Mouse (Mus musculus): ENCODE measurements around the gene Taar7b. TPM values are rescaled to one million over a fixed set of nuclear protein-coding genes. Genes with fewer than 3 reads are reported as not detected.

Taar7b gene
- total RNA-seq, 2 experiments from 2014 or later, result not detected

- no peak overlapping the region for H3K27ac ChIP-seq
- intact Hi-C loops (cut with DNase I), result no loop called here
- TF ChIP-seq CTCF (IDR thresholded peaks at IDR 0.05), result no peak
- no peak for DNase-seq (ENCODE audit: extremely low spot score in 1 of 2, low spot score in 2 of 2)
- no peak overlapping the region for H3K4me3 ChIP-seq
Measured at GRCm38 (mm10) chr10:23986419-23986818, 13.3 kb upstream of the Taar7b start.

DNA sequence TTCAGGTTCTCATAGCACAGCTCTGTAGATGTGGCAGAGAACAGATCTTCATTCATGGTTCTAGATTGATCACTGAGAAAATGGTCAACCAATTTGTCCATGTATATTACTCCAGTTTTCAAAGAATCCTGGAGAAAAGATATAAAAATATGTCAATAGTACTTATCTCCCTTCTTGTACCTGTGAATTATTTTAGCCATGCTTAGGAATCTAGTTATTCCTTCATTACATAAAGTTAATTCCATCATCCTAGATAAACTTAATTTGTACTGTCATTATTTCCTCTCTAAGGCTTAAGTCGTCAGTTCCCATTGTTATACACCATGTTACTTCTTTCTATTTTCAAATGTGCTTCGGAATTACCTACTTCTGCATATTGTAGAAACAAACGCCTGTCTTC is 6.4 kb upstream of the Taar7b start, which contains the start of gene Taar7a:
Gene Taar7a (minus strand): TSS at position 101 of the 400 bp plus-strand sequence.
- Histone ChIP-seq H3K4me3 (no peak within 1 kb of the TSS), H3K27ac (no peak within 1 kb of the TSS)
- no peak for TF ChIP-seq CTCF (IDR thresholded peaks at IDR 0.05)
- no peak for DNase-seq (ENCODE audit: extremely low spot score in 1 of 2, low spot score in 2 of 2)
- intact Hi-C loops (cut with DNase I), result no loop called here

DNA sequence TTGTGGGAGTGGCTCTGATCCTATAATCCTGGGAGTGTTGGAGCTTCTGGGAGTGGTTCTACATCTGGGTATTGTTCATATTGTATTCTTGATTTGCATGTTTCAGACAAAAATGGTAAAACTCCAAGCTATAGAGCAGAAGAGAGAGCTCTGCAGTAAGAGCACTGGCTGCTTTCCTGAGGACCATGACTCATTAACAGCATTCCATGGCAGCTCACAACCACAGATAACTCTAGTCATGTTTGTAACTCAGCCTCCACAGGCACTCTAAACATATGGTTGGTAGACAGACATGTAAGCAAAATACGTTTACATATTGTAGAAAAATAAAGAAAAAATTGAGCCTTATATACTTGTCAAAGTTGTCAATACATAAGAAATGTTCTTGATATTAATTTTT is 6.7 kb downstream of the Taar7b start:
- intact Hi-C loops (cut with DNase I), result no loop called here
- DNase-seq (ENCODE audit: extremely low spot score in 1 of 2, low spot score in 2 of 2), result no peak
- TF ChIP-seq CTCF (IDR thresholded peaks at IDR 0.05), result no peak
- no peak overlapping the region for H3K4me3 ChIP-seq
- no peak overlapping the region for H3K27ac ChIP-seq

DNA sequence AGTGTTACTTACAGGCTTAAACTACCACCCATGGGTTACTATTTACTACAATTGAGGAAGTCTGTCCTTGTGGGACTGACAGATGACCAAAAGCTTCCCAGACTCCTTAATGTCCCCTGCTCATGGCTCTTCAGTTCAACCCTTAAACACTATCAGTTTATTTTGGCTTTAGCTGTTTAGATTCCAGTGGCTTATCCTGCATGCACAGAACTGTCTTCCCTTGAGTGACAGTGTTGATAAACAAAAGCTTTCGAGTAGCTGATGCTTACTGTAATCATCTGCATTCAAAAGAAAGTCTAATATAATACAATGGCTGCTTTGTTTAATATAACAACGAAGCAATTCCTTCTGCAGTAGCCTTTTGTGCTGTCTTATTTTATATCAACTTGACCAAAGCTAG is 7.3 kb downstream of the Taar7b start:
- no peak overlapping the region for H3K27ac ChIP-seq
- intact Hi-C loops (cut with DNase I), result no loop called here
- TF ChIP-seq CTCF (IDR thresholded peaks at IDR 0.05), result no peak
- H3K4me3 ChIP-seq, result no peak overlapping the region
- no peak for DNase-seq (ENCODE audit: extremely low spot score in 1 of 2, low spot score in 2 of 2)

GRCm38 (mm10) chr10:24008143-24008542 is 8.4 kb downstream of the Taar7b start:
- intact Hi-C loops (cut with DNase I), result no loop called here
- Histone ChIP-seq H3K27ac (no peak overlapping the region), H3K4me3 (no peak overlapping the region)
- DNase-seq (ENCODE audit: extremely low spot score in 1 of 2, low spot score in 2 of 2), result no peak
- no peak for TF ChIP-seq CTCF (IDR thresholded peaks at IDR 0.05)

- TF ChIP-seq CTCF (IDR thresholded peaks at IDR 0.05), result no peak
- DNase-seq (ENCODE audit: extremely low spot score in 1 of 2, low spot score in 2 of 2), result no peak
- H3K4me3 ChIP-seq, result no peak within 1 kb of the TSS
- intact Hi-C loops (cut with DNase I), result no loop called here
- no peak within 1 kb of the TSS for H3K27ac ChIP-seq
Measured at GRCm38 (mm10) chr10:24026922-24027321, 27.2 kb downstream of the Taar7b start, which contains the start of gene Taar7d. Taar7d (plus strand) TSS chr10:24027222.

- Histone ChIP-seq H3K27ac (no peak overlapping the region), H3K4me3 (no peak overlapping the region)
- intact Hi-C loops (cut with DNase I), result no loop called here
- TF ChIP-seq CTCF (IDR thresholded peaks at IDR 0.05), result no peak
- no peak for DNase-seq (ENCODE audit: extremely low spot score in 1 of 2, low spot score in 2 of 2)
Measured at GRCm38 (mm10) chr10:24031347-24031746, 31.6 kb downstream of the Taar7b start.

DNA sequence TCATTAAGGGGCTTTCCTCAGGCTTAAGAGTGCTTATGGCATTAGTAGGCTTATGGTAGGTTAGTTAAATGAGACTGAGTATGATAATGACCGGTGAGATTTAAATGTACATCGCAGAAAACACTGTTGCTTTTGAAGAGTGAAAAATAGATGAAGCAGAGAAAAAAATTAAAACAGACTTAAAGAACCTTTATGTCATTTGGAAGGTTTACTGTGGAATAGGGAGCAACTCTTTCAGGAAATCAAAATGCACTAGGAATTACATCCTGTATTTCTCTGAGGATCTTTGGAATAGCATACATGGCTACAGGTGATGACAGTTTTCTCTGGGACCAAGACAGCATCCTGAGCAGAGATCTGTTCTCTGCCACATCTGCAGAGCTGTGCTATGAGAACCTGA is 37.6 kb downstream of the Taar7b start, which contains the start of gene Taar7e:
Gene Taar7e (plus strand): TSS at position 301 of the 400 bp plus-strand sequence.
- intact Hi-C loops (cut with DNase I), result no loop called here
- Histone ChIP-seq H3K27ac (no peak within 1 kb of the TSS), H3K4me3 (no peak within 1 kb of the TSS)
- no peak for DNase-seq (ENCODE audit: extremely low spot score in 1 of 2, low spot score in 2 of 2)
- TF ChIP-seq CTCF (IDR thresholded peaks at IDR 0.05), result no peak

DNA sequence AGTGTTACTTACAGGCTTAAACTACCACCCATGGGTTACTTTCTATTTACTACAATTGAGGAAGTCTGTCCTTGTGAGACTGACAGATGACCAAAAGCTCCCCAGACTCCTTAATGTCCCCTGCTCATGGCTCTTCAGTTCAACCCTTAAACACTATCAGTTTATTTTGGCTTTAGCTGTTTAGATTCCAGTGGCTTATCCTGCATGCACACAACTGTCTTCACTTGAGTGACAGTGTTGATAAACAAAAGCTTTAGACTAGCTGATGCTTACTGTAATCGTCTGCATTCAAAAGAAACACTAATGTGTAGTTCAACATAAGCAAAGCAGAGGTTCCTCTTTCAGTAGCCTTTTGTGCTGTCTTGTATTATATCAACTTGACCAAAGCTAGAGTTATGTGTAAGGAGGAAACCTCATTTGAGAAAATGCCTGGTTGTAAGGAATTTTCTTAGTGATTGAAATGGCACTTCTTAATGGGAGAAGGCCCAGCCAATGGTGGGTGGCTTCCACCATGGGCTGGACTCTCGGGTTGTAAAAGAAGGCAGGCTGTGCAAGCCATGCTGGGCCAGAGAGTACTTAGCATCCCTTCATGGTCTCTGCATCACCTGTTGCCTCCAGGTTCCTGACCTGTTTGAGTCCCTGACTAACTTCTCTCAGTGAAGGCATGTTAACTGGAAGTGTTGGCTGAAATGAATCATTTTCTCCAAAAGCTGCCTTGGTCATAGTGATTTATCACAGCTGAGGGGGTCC is 40.6 kb downstream of the Taar7b start:
- DNase-seq (ENCODE audit: extremely low spot score in 1 of 2, low spot score in 2 of 2), result no peak
- intact Hi-C loops (cut with DNase I), result no loop called here
- no peak for TF ChIP-seq CTCF (IDR thresholded peaks at IDR 0.05)
- H3K4me3 ChIP-seq, result no peak overlapping the region
- no peak overlapping the region for H3K27ac ChIP-seq

- TF ChIP-seq CTCF (IDR thresholded peaks at IDR 0.05), result no peak
- DNase-seq (ENCODE audit: extremely low spot score in 1 of 2, low spot score in 2 of 2), result no peak
- Histone ChIP-seq H3K27ac (no peak within 1 kb of the TSS), H3K4me3 (no peak within 1 kb of the TSS)
- intact Hi-C loops (cut with DNase I), result no loop called here
Measured at GRCm38 (mm10) chr10:24049210-24049609, 49.5 kb downstream of the Taar7b start, which contains the start of gene Taar7f. Taar7f (plus strand) TSS chr10:24049510.

Other genes with a start within 250 kb of the Taar7b start
- gene Rps12, start 212.7 kb upstream of the Taar7b start, total RNA-seq (2021), result 100 to 1,000 TPM; 169 to 225 TPM
- gene Slc18b1, start 203.0 kb upstream of the Taar7b start, total RNA-seq (2021), result 10 to 100 TPM; 26.9 to 31.0 TPM
- not detected for gene Vnn3, start 148.5 kb upstream of the Taar7b start, total RNA-seq (2021)
- under 1 TPM in 1 of 2 experiments, not detected in 1; 0.14 TPM for gene Vnn1, start 105.3 kb upstream of the Taar7b start, total RNA-seq (2021)
- not detected for gene Taar1, start 79.6 kb upstream of the Taar7b start, total RNA-seq (2021)
- not detected for gene Taar2, start 61.4 kb upstream of the Taar7b start, total RNA-seq (2021)
- gene Taar3, start 50.4 kb upstream of the Taar7b start, total RNA-seq (2021), result not detected
- not detected for gene Taar4, start 39.4 kb upstream of the Taar7b start, total RNA-seq (2021)
- gene Taar5, start 29.2 kb upstream of the Taar7b start, total RNA-seq (2021), result not detected
- not detected for gene Taar6, start 14.3 kb upstream of the Taar7b start, total RNA-seq (2021)
- not detected for gene Taar7a, start 6.5 kb upstream of the Taar7b start, total RNA-seq (2021)
- not detected for gene Taar7d, start 27.3 kb downstream of the Taar7b start, total RNA-seq (2021)
- gene Taar7e, start 37.7 kb downstream of the Taar7b start, total RNA-seq (2021), result not detected
- gene Taar7f, start 49.6 kb downstream of the Taar7b start, total RNA-seq (2021), result not detected
- not detected for gene Taar8a, start 76.6 kb downstream of the Taar7b start, total RNA-seq (2021)
- gene Taar8b, start 92.4 kb downstream of the Taar7b start, total RNA-seq (2021), result not detected
- not detected for gene Taar8c, start 102.0 kb downstream of the Taar7b start, total RNA-seq (2021)
- gene Taar9, start 109.6 kb downstream of the Taar7b start, total RNA-seq (2021), result not detected
- gene Stx7, start 149.4 kb downstream of the Taar7b start, total RNA-seq (2021), result 100 to 1,000 TPM; 136 to 144 TPM
- 1 to 10 TPM; 7.7 to 9.8 TPM for gene Moxd1, start 223.6 kb downstream of the Taar7b start, total RNA-seq (2021)

Measured in left cerebral cortex, adult 2 months (tissue).